Mouse (Mus musculus) heart, postnatal 10 days (tissue): ENCODE results near the gene Mdh2. TPM values are rescaled to one million over a fixed set of nuclear protein-coding genes. Genes with fewer than 3 reads are reported as not detected.

Source experiments
- DNase-seq, 2 experiments: peaks; one replicate each; pipeline ENCODE4 v3.0.0; 2021
- intact Hi-C: fragments of 180-260 bp; cut with DNase I; formaldehyde crosslinking; loops from one replicate; pipeline ENCODE4 v1.15.1; 2025
- total RNA-seq, 2 experiments: library from RNA; stranded (reverse); gene quantifications; 2 replicates each; pipeline ENCODE4 v1.2.3; 2021

Gene Mdh2
- total RNA-seq: 1,000 to 10,000 TPM; 1,661 to 1,664 TPM

DNA sequence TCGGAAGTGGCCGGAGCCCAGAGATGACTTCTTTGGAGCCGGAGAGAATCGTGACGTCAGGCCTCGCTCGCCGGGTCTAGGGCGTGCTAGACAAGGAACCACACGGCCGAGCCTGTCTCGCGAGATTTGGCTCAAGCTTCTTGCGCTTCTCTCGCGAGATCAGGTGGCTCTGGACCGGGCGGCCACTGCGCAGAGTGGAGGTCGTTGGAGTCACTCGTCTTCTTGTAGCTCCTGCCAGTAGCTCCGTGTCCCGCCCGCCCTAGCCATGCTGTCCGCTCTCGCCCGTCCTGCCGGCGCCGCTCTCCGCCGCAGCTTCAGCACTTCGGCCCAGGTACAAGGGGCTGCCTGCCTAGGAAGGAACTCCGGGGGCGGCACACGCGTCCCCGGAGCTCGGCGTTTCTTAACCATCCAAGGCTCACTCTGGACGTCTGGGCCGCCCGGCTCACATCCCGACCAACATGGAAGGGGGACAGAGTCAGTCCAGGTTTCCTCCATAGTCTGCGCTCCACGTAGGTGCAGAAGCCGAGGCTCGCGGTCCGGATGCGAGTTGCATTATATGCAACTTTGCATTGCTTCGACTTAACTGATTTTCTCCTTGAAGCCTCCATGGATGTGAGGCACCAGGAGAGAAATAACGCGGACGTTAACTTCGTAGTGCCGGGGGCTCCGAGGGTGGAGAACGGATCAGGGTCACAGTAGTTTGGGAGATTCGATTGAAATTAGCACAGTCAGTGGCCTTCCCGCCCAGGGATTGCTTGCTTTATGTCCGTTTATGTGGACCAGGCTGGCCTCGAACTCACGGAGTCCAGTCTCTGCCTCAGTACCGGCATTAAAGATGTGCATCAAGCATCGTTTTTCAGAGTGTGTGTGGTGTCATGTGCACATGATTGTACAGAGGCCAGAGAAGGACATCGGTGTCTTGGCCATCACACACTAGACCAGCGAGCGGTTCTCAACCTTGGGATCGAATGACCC is at the start of gene Mdh2:
TSS of gene Mdh2 (plus strand) at position 10 of the 975 bp plus-strand sequence.
- intact Hi-C loops: loop anchor here (1.0 to 5.0 kb wide), 2 partner anchors 34 to 381 kb away; partner anchors contain the start of gene Tmem120a
- DNase-seq: peak; percentile 100

DNA sequence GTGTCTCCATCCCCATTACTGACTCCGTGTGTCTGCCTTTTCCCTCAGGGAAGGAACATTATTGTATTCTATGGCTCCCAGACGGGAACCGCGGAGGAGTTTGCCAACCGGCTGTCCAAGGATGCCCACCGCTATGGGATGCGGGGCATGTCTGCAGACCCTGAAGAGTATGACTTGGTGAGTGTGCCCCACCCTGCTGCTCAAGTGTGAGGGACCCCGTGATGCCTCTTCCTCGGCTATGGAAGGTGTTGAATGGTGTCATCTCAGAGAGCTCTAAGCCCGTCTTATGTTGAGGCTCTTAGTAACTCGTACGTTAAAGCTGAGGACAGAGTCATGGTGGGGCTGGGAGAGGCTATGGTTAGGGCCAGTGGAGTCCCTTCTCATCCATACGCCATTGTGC is 48.9 kb upstream of the Mdh2 start:
- intact Hi-C loops: no loop called here
- no peak for DNase-seq

- DNase-seq: no peak
- intact Hi-C loops: no loop called here
Measured at GRCm38 (mm10) chr5:135730278-135730677, 48.0 kb upstream of the Mdh2 start.

- DNase-seq: no peak
- intact Hi-C loops: no loop called here
Measured at GRCm38 (mm10) chr5:135730916-135731315, 47.4 kb upstream of the Mdh2 start.

- intact Hi-C loops: no loop called here
- no peak for DNase-seq
Measured at GRCm38 (mm10) chr5:135731322-135731721, 47.0 kb upstream of the Mdh2 start.

GRCm38 (mm10) chr5:135733071-135733470 is 45.2 kb upstream of the Mdh2 start:
- intact Hi-C loops: no loop called here
- no peak for DNase-seq

- intact Hi-C loops: no loop called here
- no peak for DNase-seq
Measured at GRCm38 (mm10) chr5:135734057-135734680, 44.1 kb upstream of the Mdh2 start.

GRCm38 (mm10) chr5:135735741-135736140 is 42.5 kb upstream of the Mdh2 start:
- intact Hi-C loops: no loop called here
- DNase-seq: no peak

DNA sequence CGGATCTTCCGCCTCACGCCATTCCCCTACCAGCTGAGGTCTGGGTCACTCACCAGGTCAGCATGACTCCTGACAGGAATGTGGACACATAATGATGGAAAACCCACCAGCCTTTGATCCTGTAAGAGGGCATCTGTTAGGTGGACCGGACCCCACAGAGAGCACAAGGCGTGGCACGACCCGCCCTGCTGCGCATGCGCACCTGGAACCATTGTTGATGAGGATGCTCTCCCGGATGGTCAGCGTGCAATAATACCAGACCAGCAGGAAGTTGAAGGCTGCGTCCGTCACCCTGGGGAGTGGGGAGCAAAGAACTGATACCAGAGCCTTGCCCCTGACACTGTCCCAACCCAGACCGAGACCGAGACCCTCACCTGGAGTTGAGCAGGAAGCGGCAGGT is 41.7 kb upstream of the Mdh2 start:
- DNase-seq: no peak
- intact Hi-C loops: no loop called here

- intact Hi-C loops: no loop called here
- DNase-seq: no peak
Measured at GRCm38 (mm10) chr5:135737154-135737553, 41.1 kb upstream of the Mdh2 start.

DNA sequence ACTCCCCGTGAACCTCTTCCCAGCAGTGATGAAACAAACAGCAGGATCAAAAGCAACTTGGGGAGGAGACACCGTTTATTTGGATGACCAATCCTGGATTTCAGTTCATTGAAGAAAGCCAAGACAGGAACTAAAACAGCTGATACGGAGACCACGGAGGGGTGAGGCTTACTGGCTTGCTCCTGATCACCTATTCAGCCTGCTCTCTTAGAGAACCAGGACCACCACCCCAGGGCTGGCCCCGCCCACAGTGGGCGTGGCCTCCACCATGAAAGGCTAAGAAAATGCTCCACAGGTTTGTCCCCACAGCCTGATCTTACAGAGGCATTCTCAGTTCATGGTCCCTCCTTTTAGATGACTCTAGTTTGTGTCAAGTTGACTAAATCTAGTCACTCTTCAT is 40.0 kb upstream of the Mdh2 start:
- no peak for DNase-seq
- intact Hi-C loops: no loop called here

GRCm38 (mm10) chr5:135742156-135742555 is 36.1 kb upstream of the Mdh2 start:
- DNase-seq: no peak
- intact Hi-C loops: loop anchor here (5.0 kb wide), 1 partner anchor 55 kb away; no protein-coding TSS in a partner anchor

DNA sequence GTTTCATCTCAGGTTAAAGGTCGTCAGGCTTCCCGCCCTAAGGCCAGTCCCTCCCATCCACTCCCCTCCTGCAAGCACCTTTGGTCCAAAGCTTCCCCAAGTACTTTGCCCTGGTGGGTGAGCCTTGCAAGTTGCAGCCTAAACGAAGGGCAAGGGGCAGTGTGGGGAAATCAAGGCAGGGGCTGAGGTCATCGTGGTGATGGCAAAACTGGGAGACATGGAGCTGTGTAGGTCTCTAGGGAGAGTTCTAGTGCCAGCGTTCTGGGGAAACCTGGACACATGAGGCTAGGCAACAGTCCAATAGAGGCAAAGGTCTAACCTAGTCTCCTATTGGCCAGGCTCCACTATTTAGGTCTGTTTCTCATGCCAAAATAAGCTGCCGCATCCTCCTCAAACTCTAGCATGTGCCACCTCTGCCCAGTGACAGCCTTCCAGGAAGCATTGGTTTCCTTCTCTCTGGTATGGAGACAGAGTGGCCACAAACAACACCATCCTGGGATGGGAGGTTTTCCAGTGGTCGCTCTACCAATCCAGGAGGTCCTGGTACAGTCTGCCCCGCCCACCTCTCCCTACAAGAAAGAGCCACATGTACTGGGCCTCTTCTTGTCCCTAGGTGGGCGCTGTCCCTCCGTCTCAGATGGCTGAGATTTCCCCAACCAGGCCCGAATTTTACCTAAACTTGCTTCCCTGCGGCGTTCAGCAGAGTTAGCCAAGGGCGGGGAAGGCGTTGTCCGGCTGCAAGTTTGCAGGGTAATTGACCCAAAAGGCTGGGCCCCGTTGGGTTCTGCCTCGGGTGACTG is 35.1 kb upstream of the Mdh2 start:
- intact Hi-C loops: loop anchor here (5.0 kb wide), 1 partner anchor 56 kb away; no protein-coding TSS in a partner anchor
- DNase-seq: peak in 1 of 2 experiments; percentile 48

GRCm38 (mm10) chr5:135743741-135744609 is 34.3 kb upstream of the Mdh2 start, which contains the start of gene Tmem120a:
Tmem120a (minus strand) TSS chr5:135744448.
- peak; percentile 98 for DNase-seq
- intact Hi-C loops: loop anchor here (1.0 to 5.0 kb wide), 3 partner anchors 34 to 111 kb away; partner anchors contain the start of genes Mdh2, Rhbdd2 and Styxl1

GRCm38 (mm10) chr5:135744742-135745141 is 33.5 kb upstream of the Mdh2 start:
- intact Hi-C loops: loop anchor here (1.0 to 5.0 kb wide), 3 partner anchors 34 to 112 kb away; partner anchors contain the start of genes Mdh2, Rhbdd2 and Styxl1

GRCm38 (mm10) chr5:135751041-135751440 is 27.2 kb upstream of the Mdh2 start:
- intact Hi-C loops: no loop called here
- no peak for DNase-seq

More at GRCm38 (mm10) chr5:135744742-135745141, 33.5 kb upstream of the Mdh2 start:
- DNase-seq: no peak

DNA sequence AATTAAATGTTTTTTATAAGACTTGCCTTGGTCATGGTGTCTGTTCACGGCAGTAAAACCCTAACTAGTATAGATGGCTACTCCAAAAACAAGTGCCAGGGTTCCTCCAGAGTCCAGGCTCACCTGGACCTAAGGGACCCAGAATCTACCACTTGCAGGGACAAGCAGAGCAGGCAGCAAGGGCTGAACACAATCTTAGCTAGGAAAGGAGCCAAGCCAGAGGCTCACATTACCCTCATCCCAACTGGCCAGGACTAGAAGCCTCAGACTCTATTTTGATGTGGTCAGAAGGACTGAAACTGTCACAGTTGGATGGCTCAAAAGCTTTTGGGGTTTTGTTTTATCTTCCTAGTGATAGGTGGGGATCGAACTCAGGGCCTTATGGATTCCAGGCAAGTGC is 26.7 kb upstream of the Mdh2 start:
- intact Hi-C loops: no loop called here

GRCm38 (mm10) chr5:135761881-135762280 is 16.4 kb upstream of the Mdh2 start:
- intact Hi-C loops: loop anchor here (2.0 to 5.0 kb wide), 2 partner anchors 131 to 360 kb away; no protein-coding TSS in a partner anchor
- no peak for DNase-seq

More for the DNA sequence above, 26.7 kb upstream of the Mdh2 start:
- no peak for DNase-seq

- peak; percentile 78 to 89 for DNase-seq
- intact Hi-C loops: loop anchor here (1.0 to 5.0 kb wide), 3 partner anchors 133 to 361 kb away; no protein-coding TSS in a partner anchor
Measured at GRCm38 (mm10) chr5:135763526-135763925, 14.8 kb upstream of the Mdh2 start.
